Mouse (Mus musculus): Measurements from ENCODE around the gene Tpr. TPM values are rescaled to one million over a fixed set of nuclear protein-coding genes. Genes with fewer than 3 reads are reported as not detected.

The Tpr gene
- polyA plus RNA-seq (2012; rRNA removed) = 30.1 and 35.2 TPM in 2 replicates

DNA sequence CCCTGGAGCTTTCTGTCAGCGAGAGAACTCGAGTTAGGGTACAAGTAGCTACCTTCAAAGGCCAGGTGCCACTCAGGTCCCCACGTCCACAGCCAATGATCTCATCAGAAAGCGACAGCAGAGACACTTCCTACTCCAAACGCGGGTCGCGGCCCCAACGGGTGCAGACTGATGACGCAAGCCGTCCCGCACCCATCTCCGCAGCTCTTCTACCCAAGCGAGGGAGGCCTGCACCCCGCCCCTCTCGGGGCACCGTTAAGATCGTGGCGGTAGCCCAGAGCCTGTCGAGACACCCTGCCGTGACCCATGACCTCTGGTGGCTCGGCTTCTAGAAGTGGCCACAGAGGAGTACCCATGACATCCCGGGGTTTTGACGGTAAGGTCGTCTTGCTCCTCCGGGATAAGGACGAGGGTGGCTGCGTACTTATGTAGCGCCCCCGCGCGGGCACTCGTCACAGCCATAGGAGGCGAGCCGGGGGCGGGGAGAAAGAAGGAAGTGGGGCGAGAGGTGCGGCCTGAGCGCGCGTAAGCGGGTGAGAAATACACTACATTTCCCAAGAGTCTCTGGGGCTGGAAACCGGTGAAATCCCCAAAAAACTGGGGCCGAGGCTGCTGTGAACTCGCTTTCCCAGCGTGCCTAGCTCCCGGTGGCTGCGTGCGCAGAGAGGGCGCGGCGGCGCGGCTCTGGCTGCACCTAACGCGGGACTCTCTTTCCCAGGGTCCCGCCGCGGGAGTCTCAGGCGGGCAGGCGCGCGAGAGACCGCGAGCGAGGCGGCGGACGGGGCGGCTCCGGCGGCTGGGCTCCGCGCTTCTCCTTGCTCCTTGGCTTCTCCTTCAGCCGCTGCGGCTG lies at the start of gene Tpr, which contains the start of gene Odr4:
Gene Tpr, plus strand, starts transcription at position 201 of the 850 bp plus-strand sequence.
Gene Odr4, minus strand, starts transcription at position 443 of the 850 bp plus-strand sequence.

DNA sequence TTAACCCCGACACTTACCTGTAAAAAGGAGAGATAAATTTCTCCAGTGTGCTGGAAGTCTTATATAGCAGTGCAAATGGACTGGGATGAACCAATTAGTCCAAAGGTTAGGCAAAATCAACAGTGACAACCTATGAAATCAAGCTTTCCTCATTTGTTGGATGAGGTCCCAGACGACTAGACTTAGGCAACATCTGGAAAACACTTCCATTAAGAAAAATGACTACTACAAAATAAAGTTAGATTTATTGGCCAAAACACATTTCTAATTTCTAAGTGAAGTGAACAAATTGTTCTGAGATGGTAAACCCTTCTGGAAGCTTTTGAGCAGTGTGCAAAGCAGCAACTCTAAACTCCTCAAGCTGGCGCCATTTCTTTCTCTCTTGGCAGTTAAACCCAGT lies 73.5 kb downstream of the Tpr start, which contains the start of gene Prg4:
Gene Prg4, minus strand, starts transcription at position 34 of the 400 bp plus-strand sequence.

Other genes starting within 250 kb of the Tpr start
- not detected in 2 replicates for gene Pdc, start 73.4 kb upstream of the Tpr start, polyA plus RNA-seq (2012; rRNA removed)
- 2.2 and 2.9 TPM in 2 replicates for gene Odr4, start 242 bp downstream of the Tpr start, polyA plus RNA-seq (2012; rRNA removed)
- gene Prg4, start 73.3 kb downstream of the Tpr start, polyA plus RNA-seq (2012; rRNA removed) = 0.15 and 0.20 TPM in 2 replicates